Mouse (Mus musculus) small intestine, adult 2 months (tissue): ENCODE measurements around the gene Kank3. TPM values are rescaled to one million over a fixed set of nuclear protein-coding genes. Genes with fewer than 3 reads are reported as not detected.

ENCODE experiments used
- H3K27ac ChIP-seq: fragments of 200-500 bp; 2 replicates; pipeline ENCODE4 v1.5.1; 2012; ENCODE audit warnings: low read depth, low read length, control low read depth, inconsistent platforms; ENCODE audit not compliant: insufficient read depth
- H3K27me3 ChIP-seq: fragments of 200-500 bp; 2 replicates; pipeline ENCODE4 v1.6.1; 2012; ENCODE audit warnings: mild to moderate bottlenecking, moderate library complexity, low read length, inconsistent platforms; ENCODE audit not compliant: control insufficient read depth, insufficient read depth
- H3K36me3 ChIP-seq: fragments of 200-500 bp; 2 replicates; pipeline ENCODE4 v1.6.1; 2012; ENCODE audit warnings: mild to moderate bottlenecking, low read length, control low read depth, inconsistent platforms; ENCODE audit not compliant: control insufficient read depth, insufficient read depth
- H3K4me1 ChIP-seq: fragments of 200-500 bp; 2 replicates; pipeline ENCODE4 v1.6.1; 2012; ENCODE audit warnings: low read length, inconsistent platforms, mixed read lengths; ENCODE audit not compliant: control insufficient read depth, insufficient read depth, insufficient read length
- H3K4me3 ChIP-seq: fragments of 200-500 bp; 2 replicates; pipeline ENCODE4 v1.5.1; 2012; ENCODE audit warnings: low read depth, mild to moderate bottlenecking, control low read depth, inconsistent platforms, low read length, moderate library complexity
- CTCF ChIP-seq: fragments of 200-500 bp; IDR thresholded peaks from 2 replicates; pipeline ENCODE4 v1.5.1; 2012; ENCODE audit warnings: low read depth, mild to moderate bottlenecking, control low read depth, inconsistent platforms, low read length, moderate library complexity, mixed read lengths; ENCODE audit not compliant: insufficient replicate concordance, insufficient read length; ENCODE audit errors: extremely low read depth
- POLR2A ChIP-seq: fragments of 200-500 bp; IDR thresholded peaks from 2 replicates; pipeline ENCODE4 v1.6.1; 2012; ENCODE audit warnings: low read depth, mild to moderate bottlenecking, control low read depth, inconsistent platforms, low read length, moderate library complexity
- WGBS: fragments of 180-500 bp; shearing (Covaris S2); methylation state at CpG from one replicate; pipeline ENCODE4 v1.1.7; 2018; 5-methylcytosine and 5-hydroxymethylcytosine counted together
- polyA plus RNA-seq: library from polyadenylated mRNA; depleted of rRNA; stranded (reverse); fragments of >200 nt; gene quantifications from 2 replicates; pipeline ENCODE4 v1.2.3, GENCODE M21; 2012; rRNA removed

The Kank3 gene
- polyA plus RNA-seq, result 20.6 and 21.1 TPM in 2 replicates

- TF ChIP-seq CTCF (no peak), POLR2A (no peak)
- Histone ChIP-seq H3K4me1 (no peaks in the 10 kb centered on the region), H3K27me3 (no peaks in the 10 kb centered on the region), H3K27ac (peak within 1 kb of the TSS; percentile 20), H3K4me3 (peak within 1 kb of the TSS; percentile 74), H3K36me3 (no peaks in the 10 kb centered on the region)
- WGBS, result 2% methylated on average over 36 of the region's 36 CpGs
Observed at GRCm38 (mm10) chr17:33810334-33811141, at the start of gene Kank3. Gene Kank3, plus strand, starts transcription at chr17:33810519.

DNA sequence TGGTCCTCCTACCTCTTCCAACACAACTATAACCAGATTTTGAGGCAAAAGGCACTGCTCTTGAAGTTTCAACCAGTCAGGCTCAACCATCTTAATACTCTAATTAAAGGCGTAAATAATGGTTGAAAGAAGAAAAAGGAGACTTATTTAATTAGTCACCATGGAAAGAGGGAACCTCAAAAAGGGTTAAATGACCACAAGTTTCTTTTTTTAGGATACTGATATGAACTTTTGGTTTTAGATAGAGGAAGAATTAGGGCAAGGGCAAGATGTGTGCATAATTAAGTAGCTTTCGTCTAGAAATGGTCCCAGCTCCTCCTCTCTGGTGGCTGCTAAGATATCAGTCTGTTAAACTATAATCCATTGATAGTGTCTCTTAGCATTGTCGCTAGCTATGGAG lies 43.9 kb upstream of the Kank3 start:
- Histone ChIP-seq H3K36me3 (no peaks in the 10 kb centered on the region), H3K4me1 (no peaks in the 10 kb centered on the region; the same call in 1 of the 2 replicates), H3K27me3 (no peaks in the 10 kb centered on the region), H3K4me3 (no peak overlapping the region), H3K27ac (no peak overlapping the region)
- WGBS, result 47% methylated on average over 3 of the region's 3 CpGs
- no peak for TF ChIP-seq CTCF
- TF ChIP-seq POLR2A, result no peak

GRCm38 (mm10) chr17:33771617-33772016 lies 38.7 kb upstream of the Kank3 start:
- TF ChIP-seq POLR2A (no peak), CTCF (no peak)

DNA sequence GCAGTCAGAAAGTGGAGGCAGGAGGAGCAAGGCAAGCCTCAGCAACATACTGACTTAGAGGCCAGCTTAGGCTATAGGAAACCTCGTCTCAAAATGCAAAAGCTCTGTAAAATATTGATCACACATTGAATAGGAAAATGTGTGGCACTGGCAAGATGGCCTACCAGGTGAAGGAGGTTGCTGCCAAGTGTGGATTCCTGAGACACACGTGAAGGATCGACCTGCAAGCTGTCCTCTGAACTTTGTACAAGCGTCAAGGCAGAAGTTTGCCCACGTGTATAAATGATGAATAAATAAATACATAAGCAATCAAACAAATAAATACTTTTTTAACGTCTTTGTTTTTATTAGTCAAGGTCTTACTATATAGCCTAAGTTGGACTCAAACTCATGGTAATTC lies 36.9 kb upstream of the Kank3 start:
- Histone ChIP-seq H3K27ac (peak overlapping the region; percentile 27; the same call in 1 of the 2 replicates), H3K27me3 (no peaks in the 10 kb centered on the region), H3K4me1 (peaks cover 9% of the 10 kb centered on the region; the same call in 1 of the 2 replicates), H3K36me3 (peaks cover 4% of the 10 kb centered on the region; the same call in 1 of the 2 replicates), H3K4me3 (no peak overlapping the region)
- WGBS, result 55% methylated on average over 6 of the region's 6 CpGs
- TF ChIP-seq POLR2A (no peak), CTCF (no peak)

More at GRCm38 (mm10) chr17:33771617-33772016, 38.7 kb upstream of the Kank3 start:
- 96% methylated on average over 4 of the region's 4 CpGs for WGBS
- no peaks in the 10 kb centered on the region for H3K27me3 ChIP-seq
- H3K4me1 ChIP-seq, result peaks cover 9% of the 10 kb centered on the region; the same call in 1 of the 2 replicates
- H3K4me3 ChIP-seq, result no peak overlapping the region
- H3K36me3 ChIP-seq, result peaks cover 1% of the 10 kb centered on the region; the same call in 1 of the 2 replicates
- no peak overlapping the region for H3K27ac ChIP-seq

GRCm38 (mm10) chr17:33773871-33774572 lies 36.3 kb upstream of the Kank3 start:
- TF ChIP-seq CTCF (no peak), POLR2A (no peak)
- 84% methylated on average over 6 of the region's 6 CpGs for WGBS
- Histone ChIP-seq H3K27me3 (no peaks in the 10 kb centered on the region), H3K27ac (peak overlapping the region; percentile 63), H3K4me1 (peaks cover 12% of the 10 kb centered on the region), H3K36me3 (peaks cover 4% of the 10 kb centered on the region; the same call in 1 of the 2 replicates), H3K4me3 (no peak overlapping the region)

DNA sequence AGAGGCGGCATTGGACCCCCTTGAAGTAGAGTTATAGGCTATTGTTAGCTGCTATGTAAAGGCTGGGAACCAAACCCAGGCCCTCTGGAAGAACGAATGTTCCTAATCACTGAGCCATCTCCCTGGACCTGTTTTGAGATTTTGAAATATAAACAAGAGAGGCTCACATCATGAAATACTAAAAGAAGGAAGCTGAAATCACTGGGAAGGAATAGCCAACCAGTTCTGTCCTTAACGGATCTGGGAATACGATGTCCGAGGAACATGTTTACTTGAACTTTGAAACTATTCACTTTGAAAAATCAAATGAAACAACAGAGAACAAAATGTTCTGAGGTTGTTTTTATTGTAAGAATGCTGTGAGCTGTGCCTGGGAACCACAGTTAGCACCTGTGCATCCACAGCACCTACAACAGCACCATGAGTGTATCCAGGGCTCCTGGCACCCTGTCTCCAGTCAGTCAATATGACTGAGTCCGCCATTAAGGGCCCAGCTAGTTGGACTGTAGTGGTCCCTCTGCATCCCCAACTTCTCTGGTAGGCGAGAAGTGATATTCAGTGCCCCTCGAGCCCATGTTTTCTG lies 35.7 kb upstream of the Kank3 start:
- WGBS, result 59% methylated on average over 8 of the region's 8 CpGs
- TF ChIP-seq CTCF (no peak), POLR2A (no peak)
- peak overlapping the region; percentile 69 for H3K27ac ChIP-seq

DNA sequence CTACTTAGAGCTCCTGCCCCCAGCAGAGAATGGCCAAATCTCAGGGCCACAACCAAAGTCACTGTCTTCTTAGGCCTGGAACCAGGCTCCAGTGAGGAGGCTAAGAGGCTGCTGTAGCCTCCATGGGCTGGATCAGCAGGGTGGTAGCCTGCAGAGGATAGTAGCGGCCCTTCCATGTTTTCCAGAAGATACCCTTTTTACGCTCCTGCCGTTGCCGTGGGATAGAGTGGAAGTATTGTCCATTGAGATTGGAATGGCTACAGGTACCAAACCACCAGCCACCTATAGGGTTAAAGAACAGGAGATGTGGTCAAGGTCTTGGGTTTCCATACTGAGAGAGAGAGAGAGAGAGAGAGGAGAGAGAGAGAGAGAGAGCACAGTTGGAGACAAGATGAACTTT lies 35.0 kb upstream of the Kank3 start:
- peaks cover 18% of the 10 kb centered on the region for H3K4me1 ChIP-seq
- 89% methylated on average over 4 of the region's 4 CpGs for WGBS
- H3K27me3 ChIP-seq, result no peaks in the 10 kb centered on the region
- peaks cover 4% of the 10 kb centered on the region; the same call in 1 of the 2 replicates for H3K36me3 ChIP-seq
- H3K4me3 ChIP-seq, result no peak overlapping the region
- TF ChIP-seq POLR2A, result no peak
- no peak for TF ChIP-seq CTCF
- peak overlapping the region; percentile 69 for H3K27ac ChIP-seq

More for the DNA sequence above, 35.7 kb upstream of the Kank3 start:
- Histone ChIP-seq H3K4me1 (peaks cover 18% of the 10 kb centered on the region), H3K4me3 (no peak overlapping the region), H3K36me3 (peaks cover 4% of the 10 kb centered on the region; the same call in 1 of the 2 replicates), H3K27me3 (no peaks in the 10 kb centered on the region)
